Mouse (Mus musculus) bone marrow, adult 2 months (tissue): ENCODE data around the gene Adcy7.

Source experiments
- CTCF ChIP-seq: fragments of 200-500 bp; IDR thresholded peaks from 2 replicates; pipeline ENCODE4 v1.5.1; 2011; ENCODE audit warnings: low read length, control low read depth; ENCODE audit not compliant: control insufficient read depth, insufficient read depth
- POLR2A ChIP-seq: fragments of 200-500 bp; IDR thresholded peaks from 2 replicates; pipeline ENCODE4 v1.6.1; 2011; ENCODE audit warnings: low read depth, mild to moderate bottlenecking, control low read depth, low read length, borderline replicate concordance; ENCODE audit not compliant: control insufficient read depth

GRCm38 (mm10) chr8:88293590-88294356 is 21.6 kb downstream of the Adcy7 start:
- TF ChIP-seq CTCF (no peak), POLR2A (no peak)
